Mouse (Mus musculus): Measurements from ENCODE around the gene ccdc198. TPM values are rescaled to one million over a fixed set of nuclear protein-coding genes. Genes with fewer than 3 reads are reported as not detected.
"Not testable (repeated sequence)": the region's sequence is repeated elsewhere in the genome, so short reads cannot be mapped to it uniquely, and the experiment has no call there.

ccdc198 gene
- polyA plus RNA-seq, 1 experiment: not detected

- Histone ChIP-seq H3K4me3 (ENCODE audit: insufficient read depth, low read length) (no peak overlapping the region), H3K27ac (ENCODE audit: insufficient read depth, low read length) (no peak overlapping the region), H3K4me1 (ENCODE audit: control insufficient read depth, insufficient read depth, low read length) (no peaks in the 10 kb centered on the region)
- TF ChIP-seq CTCF (IDR thresholded peaks at IDR 0.05; ENCODE audit: borderline replicate concordance, insufficient read depth, low read length) (no peak), POLR2A (IDR thresholded peaks at IDR 0.05; ENCODE audit: low read depth, low read length) (no peak)
Measured at GRCm38 (mm10) chr14:49241522-49241921, 3.8 kb downstream of the ccdc198 start.

DNA sequence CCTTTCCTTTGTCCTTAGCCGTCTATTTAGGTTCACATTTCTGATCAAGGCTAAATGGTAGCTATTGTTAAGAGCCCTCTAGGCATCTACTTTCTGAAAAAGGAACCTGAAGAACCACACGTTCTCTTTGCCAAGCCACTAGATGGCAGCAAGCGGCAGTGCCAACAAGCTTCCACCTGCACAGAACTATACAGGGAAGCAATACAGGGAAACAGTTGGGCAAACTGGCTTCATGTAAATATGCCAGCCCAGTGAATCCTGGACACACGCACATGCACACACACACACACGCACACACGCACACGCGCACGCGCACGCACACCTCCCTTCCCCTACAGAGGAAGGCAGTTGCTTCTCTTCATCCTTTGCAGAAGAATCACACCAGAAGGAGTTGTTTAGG, 7.1 kb downstream of the ccdc198 start:
- Histone ChIP-seq H3K4me1 (ENCODE audit: control insufficient read depth, insufficient read depth, low read length) (no peaks in the 10 kb centered on the region), H3K27ac (ENCODE audit: insufficient read depth, low read length) (no peak overlapping the region), H3K4me3 (ENCODE audit: insufficient read depth, low read length) (no peak overlapping the region)
- TF ChIP-seq POLR2A (IDR thresholded peaks at IDR 0.05; ENCODE audit: low read depth, low read length): no peak
- peak; percentile 83 for TF ChIP-seq CTCF (IDR thresholded peaks at IDR 0.05; ENCODE audit: borderline replicate concordance, insufficient read depth, low read length)

GRCm38 (mm10) chr14:49234788-49235515, 10.3 kb downstream of the ccdc198 start:
- Histone ChIP-seq H3K4me3 (ENCODE audit: insufficient read depth, low read length) (no peak overlapping the region), H3K4me1 (ENCODE audit: control insufficient read depth, insufficient read depth, low read length) (no peaks in the 10 kb centered on the region), H3K27ac (ENCODE audit: insufficient read depth, low read length) (no peak overlapping the region)
- TF ChIP-seq POLR2A (IDR thresholded peaks at IDR 0.05; ENCODE audit: low read depth, low read length): no peak
- no peak for TF ChIP-seq CTCF (IDR thresholded peaks at IDR 0.05; ENCODE audit: borderline replicate concordance, insufficient read depth, low read length)

- no peak overlapping the region for H3K4me3 ChIP-seq (ENCODE audit: insufficient read depth, low read length)
- no peak overlapping the region for H3K27ac ChIP-seq (ENCODE audit: insufficient read depth, low read length)
- no peaks in the 10 kb centered on the region for H3K4me1 ChIP-seq (ENCODE audit: control insufficient read depth, insufficient read depth, low read length)
- TF ChIP-seq CTCF (IDR thresholded peaks at IDR 0.05; ENCODE audit: borderline replicate concordance, insufficient read depth, low read length) (no peak), POLR2A (IDR thresholded peaks at IDR 0.05; ENCODE audit: low read depth, low read length) (no peak)
Measured at GRCm38 (mm10) chr14:49231845-49232244, 13.4 kb downstream of the ccdc198 start.

- no peaks in the 10 kb centered on the region for H3K4me1 ChIP-seq (ENCODE audit: control insufficient read depth, insufficient read depth, low read length)
- no peak overlapping the region for H3K27ac ChIP-seq (ENCODE audit: insufficient read depth, low read length)
- no peak overlapping the region for H3K4me3 ChIP-seq (ENCODE audit: insufficient read depth, low read length)
- TF ChIP-seq CTCF (IDR thresholded peaks at IDR 0.05; ENCODE audit: borderline replicate concordance, insufficient read depth, low read length) (no peak), POLR2A (IDR thresholded peaks at IDR 0.05; ENCODE audit: low read depth, low read length) (no peak)
Measured at GRCm38 (mm10) chr14:49226986-49227385, 18.3 kb downstream of the ccdc198 start.

GRCm38 (mm10) chr14:49226471-49226870, 18.8 kb downstream of the ccdc198 start:
- Histone ChIP-seq H3K27ac (ENCODE audit: insufficient read depth, low read length) (no peak overlapping the region), H3K4me1 (ENCODE audit: control insufficient read depth, insufficient read depth, low read length) (no peaks in the 10 kb centered on the region), H3K4me3 (ENCODE audit: insufficient read depth, low read length) (no peak overlapping the region)
- no peak for TF ChIP-seq POLR2A (IDR thresholded peaks at IDR 0.05; ENCODE audit: low read depth, low read length)
- TF ChIP-seq CTCF (IDR thresholded peaks at IDR 0.05; ENCODE audit: borderline replicate concordance, insufficient read depth, low read length): no peak

GRCm38 (mm10) chr14:49221771-49222170, 23.5 kb downstream of the ccdc198 start:
- no peak overlapping the region for H3K4me3 ChIP-seq (ENCODE audit: insufficient read depth, low read length)
- H3K27ac ChIP-seq (ENCODE audit: insufficient read depth, low read length): no peak overlapping the region
- H3K4me1 ChIP-seq (ENCODE audit: control insufficient read depth, insufficient read depth, low read length): no peaks in the 10 kb centered on the region
- TF ChIP-seq POLR2A (IDR thresholded peaks at IDR 0.05; ENCODE audit: low read depth, low read length) (no peak), CTCF (IDR thresholded peaks at IDR 0.05; ENCODE audit: borderline replicate concordance, insufficient read depth, low read length) (no peak)

- not testable (repeated sequence) for H3K4me1 ChIP-seq (ENCODE audit: control insufficient read depth, insufficient read depth, low read length); H3K4me3 ChIP-seq (ENCODE audit: insufficient read depth, low read length); H3K27ac ChIP-seq (ENCODE audit: insufficient read depth, low read length)
Measured at GRCm38 (mm10) chr14:49219466-49220022, 25.7 kb downstream of the ccdc198 start.

- no peak for TF ChIP-seq CTCF (IDR thresholded peaks at IDR 0.05; ENCODE audit: borderline replicate concordance, insufficient read depth, low read length)
- no peak for TF ChIP-seq POLR2A (IDR thresholded peaks at IDR 0.05; ENCODE audit: low read depth, low read length)
- no peak overlapping the region for H3K4me3 ChIP-seq (ENCODE audit: insufficient read depth, low read length)
- H3K4me1 ChIP-seq (ENCODE audit: control insufficient read depth, insufficient read depth, low read length): no peaks in the 10 kb centered on the region
- no peak overlapping the region for H3K27ac ChIP-seq (ENCODE audit: insufficient read depth, low read length)
Measured at GRCm38 (mm10) chr14:49218677-49219076, 26.6 kb downstream of the ccdc198 start.

DNA sequence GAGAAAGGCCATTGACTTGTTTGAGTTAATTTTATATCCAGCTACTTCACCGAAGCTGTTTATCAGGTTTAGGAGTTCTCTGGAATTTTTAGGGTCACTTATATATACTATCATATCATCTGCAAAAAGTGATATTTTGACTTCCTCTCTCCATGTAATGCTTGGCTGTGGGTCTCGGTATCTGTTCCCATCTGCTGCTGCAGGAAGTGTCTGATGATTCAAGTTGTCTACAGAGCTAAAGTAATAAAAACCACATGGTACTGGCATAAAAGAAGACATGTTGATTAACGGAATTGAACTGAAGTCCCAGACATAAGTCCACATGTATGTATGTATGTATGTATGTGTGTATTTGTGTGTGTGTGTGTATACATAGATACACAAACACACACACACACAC, 35.1 kb downstream of the ccdc198 start:
- H3K27ac ChIP-seq (ENCODE audit: insufficient read depth, low read length); H3K4me3 ChIP-seq (ENCODE audit: insufficient read depth, low read length); H3K4me1 ChIP-seq (ENCODE audit: control insufficient read depth, insufficient read depth, low read length): not testable (repeated sequence)
